Mouse (Mus musculus) liver, adult 2 months (tissue): Measurements from ENCODE around the gene Pla2r1. TPM values are rescaled to one million over a fixed set of nuclear protein-coding genes. Genes with fewer than 3 reads are reported as not detected.

ENCODE experiments used
- DNase-seq: peaks from one replicate; pipeline ENCODE4 v3.0.0-alpha.2; 2011; ENCODE audit warnings: low read depth, low spot score; ENCODE audit errors: extremely low read depth
- H3K27ac ChIP-seq: fragments of 200-500 bp; replicated peaks from 2 replicates; pipeline ENCODE4 v1.5.1; 2012; ENCODE audit warnings: low read depth, mild to moderate bottlenecking, control low read depth, inconsistent platforms, low read length; ENCODE audit not compliant: insufficient read depth
- H3K27me3 ChIP-seq: fragments of 200-500 bp; 2 replicates; pipeline ENCODE4 v1.6.1; 2012; ENCODE audit warnings: mild to moderate bottlenecking, moderate library complexity, low read length, inconsistent platforms; ENCODE audit not compliant: control insufficient read depth, insufficient read depth
- H3K36me3 ChIP-seq: fragments of 200-500 bp; 2 replicates; pipeline ENCODE4 v1.6.1; 2012; ENCODE audit warnings: low read length, inconsistent platforms; ENCODE audit not compliant: control insufficient read depth, insufficient read depth
- H3K4me1 ChIP-seq: fragments of 200-500 bp; 2 replicates; pipeline ENCODE4 v1.6.1; 2011; ENCODE audit warnings: low read length; ENCODE audit not compliant: control insufficient read depth, insufficient read depth
- H3K4me3 ChIP-seq: fragments of 200-500 bp; 2 replicates; pipeline ENCODE4 v1.5.1; 2011; ENCODE audit warnings: low read depth, mild to moderate bottlenecking, control low read depth, low read length, moderate library complexity; ENCODE audit not compliant: insufficient read depth
- H3K79me2 ChIP-seq: fragments of 200-500 bp; 2 replicates; pipeline ENCODE4 v1.6.1; 2012; ENCODE audit warnings: inconsistent platforms, mild to moderate bottlenecking, low read length, moderate library complexity; ENCODE audit not compliant: control insufficient read depth, insufficient read depth
- H3K9ac ChIP-seq: fragments of 200-500 bp; 2 replicates; pipeline ENCODE4 v1.6.1; 2012; ENCODE audit warnings: low read depth, mild to moderate bottlenecking, control low read depth, inconsistent platforms, low read length
- CTCF ChIP-seq: fragments of 200-500 bp; IDR thresholded peaks from 2 replicates; pipeline ENCODE4 v1.5.1; 2011; ENCODE audit warnings: low read depth, low read length, control low read depth
- POLR2A ChIP-seq: fragments of 200-500 bp; IDR thresholded peaks from 2 replicates; pipeline ENCODE4 v1.6.1; 2011; ENCODE audit warnings: low read length, control low read depth; ENCODE audit not compliant: insufficient read depth; ENCODE audit errors: extremely low read depth
- WGBS: fragments of 180-500 bp; shearing (Covaris S2); methylation state at CpG from one replicate; pipeline ENCODE4 v1.1.7; 2018; 5-methylcytosine and 5-hydroxymethylcytosine counted together
- polyA plus RNA-seq: library from polyadenylated mRNA; depleted of rRNA; stranded (reverse); fragments of >200 nt; gene quantifications from 2 replicates; pipeline ENCODE4 v1.2.3, GENCODE M21; 2012
- total RNA-seq: library from RNA; depleted of rRNA; stranded (reverse); fragments of >200 nt; gene quantifications from 2 replicates; pipeline ENCODE4 v1.2.3, GENCODE M21; 2014

The Pla2r1 gene
- total and polyA plus RNA-seq, 2 experiments: 0.81 to 3.9 TPM

DNA sequence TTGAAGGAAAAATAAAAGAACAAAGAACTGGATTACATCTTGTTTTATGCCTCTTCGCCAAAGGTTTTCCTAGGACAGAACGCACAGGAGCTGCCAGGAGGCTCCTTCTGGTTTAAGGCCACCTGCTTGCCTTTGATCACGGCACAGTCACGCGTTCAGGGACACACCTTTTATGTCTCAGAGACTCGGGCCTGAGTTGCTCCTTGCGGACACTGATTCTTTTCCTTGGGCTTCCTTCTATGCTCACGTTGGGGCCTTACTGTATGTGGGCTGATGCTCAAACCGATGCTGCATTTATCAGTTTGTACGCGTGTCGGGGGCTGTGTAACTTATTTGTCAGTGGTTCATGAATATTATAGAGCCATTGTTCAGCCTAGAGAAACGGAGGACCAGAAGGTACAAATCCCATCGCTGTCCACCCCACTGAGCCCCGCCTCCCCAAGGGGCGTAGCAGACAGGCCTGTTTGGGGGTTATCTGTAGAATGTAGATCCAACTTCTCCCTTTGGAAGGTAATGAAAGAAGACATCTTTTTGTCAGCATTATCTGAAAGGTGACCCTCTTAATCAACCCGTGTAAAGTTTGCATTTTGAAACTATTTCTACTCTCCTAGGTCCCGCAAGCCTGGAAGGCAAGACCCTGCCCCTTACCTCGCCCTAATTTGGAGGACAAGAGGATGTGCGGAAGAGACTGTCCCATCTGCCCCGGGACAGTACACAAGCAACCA is 769 bp downstream of the Pla2r1 start:
- Histone ChIP-seq H3K36me3 (no peaks in the 10 kb centered on the region), H3K4me3 (peak overlapping the region; percentile 61), H3K27me3 (0 out of 2 replicates have a peak, but pooled peaks cover 3% of the 10 kb centered on the region), H3K9ac (peak overlapping the region; percentile 35; the same call in 1 of the 2 replicates), H3K4me1 (peaks cover 2% of the 10 kb centered on the region; the same call in 1 of the 2 replicates), H3K79me2 (no peaks in the 10 kb centered on the region), H3K27ac (peak overlapping the region; percentile 37; the same call in 1 of the 2 replicates)
- no peak for TF ChIP-seq CTCF
- no peak for TF ChIP-seq POLR2A
- WGBS: 53% methylated on average over 21 of the region's 21 CpGs
- DNase-seq: no peak

DNA sequence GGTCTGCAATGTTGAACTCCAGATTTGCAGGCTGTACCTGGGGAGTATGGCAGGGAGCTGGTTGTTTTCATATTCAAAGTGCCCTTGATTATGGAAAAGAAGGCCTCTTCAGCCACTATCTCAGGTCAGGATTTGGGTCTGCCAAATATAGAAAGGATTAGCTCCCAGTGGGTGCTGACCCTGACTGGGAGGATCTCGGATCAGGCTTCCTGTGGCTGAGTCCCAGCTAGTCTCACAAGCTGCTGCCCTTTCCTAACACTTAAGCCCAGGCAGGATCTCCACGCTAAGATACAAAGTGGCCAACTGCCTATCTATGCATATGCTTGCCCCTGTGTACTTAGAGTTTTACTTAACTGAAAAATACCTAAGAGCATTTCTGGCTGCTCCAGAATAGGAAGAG is 1.4 kb downstream of the Pla2r1 start:
- no peak for DNase-seq
- Histone ChIP-seq H3K9ac (no peak overlapping the region), H3K27ac (no peak overlapping the region), H3K27me3 (0 out of 2 replicates have a peak, but pooled peaks cover 3% of the 10 kb centered on the region), H3K36me3 (no peaks in the 10 kb centered on the region), H3K4me3 (no peak overlapping the region), H3K4me1 (peaks cover 2% of the 10 kb centered on the region; the same call in 1 of the 2 replicates), H3K79me2 (no peaks in the 10 kb centered on the region)
- WGBS: 70% methylated on average over 2 of the region's 2 CpGs
- TF ChIP-seq CTCF (no peak), POLR2A (no peak)

DNA sequence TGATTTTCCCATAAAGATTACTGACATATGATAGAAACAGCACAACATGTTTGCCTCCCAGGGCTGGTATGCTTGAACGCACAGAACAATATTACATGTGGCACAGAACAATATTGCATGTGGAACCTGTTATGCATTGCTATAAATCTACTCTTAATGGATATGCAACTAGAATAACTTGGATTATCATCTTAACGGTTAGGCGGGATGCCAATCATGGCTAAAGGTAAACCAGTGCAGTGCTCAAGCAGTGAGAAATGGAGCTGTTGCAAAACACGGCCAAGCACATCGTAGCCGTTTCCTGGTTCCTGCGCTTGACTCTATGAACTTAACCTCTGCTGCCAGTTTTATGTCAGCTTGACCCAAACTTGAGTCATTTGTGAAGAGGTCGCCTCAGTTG is 2.6 kb downstream of the Pla2r1 start:
- H3K4me3 ChIP-seq: no peak overlapping the region
- TF ChIP-seq CTCF: no peak
- TF ChIP-seq POLR2A: no peak
- H3K79me2 ChIP-seq: no peaks in the 10 kb centered on the region
- WGBS: 92% methylated on average over 8 of the region's 8 CpGs
- no peak overlapping the region for H3K9ac ChIP-seq
- H3K27me3 ChIP-seq: 0 out of 2 replicates have a peak, but pooled peaks cover 3% of the 10 kb centered on the region
- H3K27ac ChIP-seq: no peak overlapping the region
- H3K36me3 ChIP-seq: no peaks in the 10 kb centered on the region
- no peak for DNase-seq
- H3K4me1 ChIP-seq: peaks cover 2% of the 10 kb centered on the region; the same call in 1 of the 2 replicates

DNA sequence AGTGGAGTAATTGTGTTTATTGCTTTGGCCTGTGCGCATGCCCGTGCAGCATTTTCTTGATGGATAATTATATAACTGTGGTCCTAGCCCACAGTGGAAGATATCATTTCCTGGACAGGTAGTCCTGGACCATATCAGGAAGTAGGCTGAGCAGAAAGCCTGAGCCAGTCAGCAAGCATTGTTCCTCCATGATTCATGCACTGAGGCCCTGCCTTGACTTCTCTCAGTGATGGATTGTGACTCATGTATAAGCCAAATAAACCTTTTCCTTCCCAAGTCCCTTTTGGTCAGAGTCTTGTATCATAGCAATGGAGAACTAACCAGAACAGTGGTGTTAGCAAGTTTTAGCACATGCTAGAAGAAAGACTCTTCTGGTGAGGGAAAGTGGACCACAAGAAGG is 3.3 kb downstream of the Pla2r1 start:
- 0 out of 2 replicates have a peak, but pooled peaks cover 3% of the 10 kb centered on the region for H3K27me3 ChIP-seq
- H3K4me3 ChIP-seq: no peak overlapping the region
- DNase-seq: no peak
- no peaks in the 10 kb centered on the region for H3K36me3 ChIP-seq
- H3K79me2 ChIP-seq: no peaks in the 10 kb centered on the region
- TF ChIP-seq CTCF: no peak
- no peak for TF ChIP-seq POLR2A
- peaks cover 2% of the 10 kb centered on the region; the same call in 1 of the 2 replicates for H3K4me1 ChIP-seq
- 96% methylated on average over 2 of the region's 2 CpGs for WGBS
- H3K9ac ChIP-seq: no peak overlapping the region
- H3K27ac ChIP-seq: no peak overlapping the region

DNA sequence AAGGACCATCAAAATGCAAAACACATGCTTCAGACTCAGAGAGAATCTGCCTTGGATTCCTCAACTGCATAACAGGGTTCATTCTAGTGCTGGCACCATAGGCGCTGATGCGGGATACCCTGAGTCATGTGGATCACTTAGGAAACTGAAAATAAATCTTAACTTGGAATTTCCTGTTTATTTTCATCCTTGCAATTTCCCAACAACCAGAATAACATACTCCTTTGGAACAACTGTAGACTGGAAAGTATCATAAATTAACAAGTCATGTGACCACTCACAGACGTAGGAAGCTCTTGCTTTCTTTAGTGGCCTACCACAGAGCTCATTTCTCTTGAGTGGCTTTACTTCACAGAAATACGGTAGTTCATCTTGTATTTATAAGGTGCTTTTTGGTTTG is 7.0 kb downstream of the Pla2r1 start:
- Histone ChIP-seq H3K4me3 (no peak overlapping the region), H3K79me2 (no peaks in the 10 kb centered on the region), H3K27ac (no peak overlapping the region), H3K4me1 (no peaks in the 10 kb centered on the region), H3K27me3 (no peaks in the 10 kb centered on the region), H3K9ac (no peak overlapping the region), H3K36me3 (no peaks in the 10 kb centered on the region)
- TF ChIP-seq CTCF (no peak), POLR2A (no peak)
- peak; percentile 40 for DNase-seq
- 76% methylated on average over 4 of the region's 4 CpGs for WGBS

DNA sequence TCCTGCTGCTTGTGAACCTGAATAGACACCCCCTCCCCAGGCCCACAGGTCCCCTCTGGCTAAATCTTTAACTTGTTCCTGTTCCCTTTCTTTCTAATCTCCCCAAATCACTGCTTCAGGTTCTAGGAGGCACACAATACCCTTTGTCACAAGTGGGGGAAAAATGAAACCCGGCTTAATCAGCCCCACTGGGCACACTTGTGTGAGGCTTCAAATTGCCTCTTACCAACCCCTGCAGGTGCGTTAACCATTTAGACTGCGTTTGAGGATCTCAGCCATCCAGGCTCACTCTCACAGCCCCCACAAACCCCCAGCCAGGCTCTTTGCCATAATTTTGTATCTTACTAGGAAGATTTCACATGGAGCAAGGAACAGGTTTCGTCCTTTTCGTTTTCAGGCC is 9.1 kb downstream of the Pla2r1 start:
- H3K27ac ChIP-seq: no peak overlapping the region
- TF ChIP-seq CTCF (no peak), POLR2A (no peak)
- H3K79me2 ChIP-seq: no peaks in the 10 kb centered on the region
- no peak for DNase-seq
- H3K9ac ChIP-seq: no peak overlapping the region
- H3K4me3 ChIP-seq: no peak overlapping the region
- WGBS: 73% methylated on average over 5 of the region's 5 CpGs
- no peaks in the 10 kb centered on the region for H3K36me3 ChIP-seq
- no peaks in the 10 kb centered on the region for H3K4me1 ChIP-seq
- H3K27me3 ChIP-seq: no peaks in the 10 kb centered on the region
